Mouse (Mus musculus) midbrain, postnatal 0 days (tissue): Measurements from ENCODE around the gene F5. TPM values are rescaled to one million over a fixed set of nuclear protein-coding genes. Genes with fewer than 3 reads are reported as not detected.

Experiments used
- ATAC-seq: fragments of 200-750 bp; cut with Nextera tagmentation; 2 replicates; pipeline ENCODE4 v1.8.0; 2017; ENCODE audit warnings: moderate number of reproducible peaks, mild to moderate bottlenecking, moderate TSS enrichment, moderate library complexity; ENCODE audit not compliant: low FRiP score
- DNase-seq: peaks from one replicate; pipeline ENCODE4 v3.0.0-alpha.2; 2015; ENCODE audit warnings: low spot score
- H3K27ac ChIP-seq: fragments of 300-500 bp; sonication (generic); 2 replicates; pipeline ENCODE4 v1.5.1; 2014; ENCODE audit warnings: low read depth, mild to moderate bottlenecking, low read length, mixed read lengths
- H3K27me3 ChIP-seq: fragments of 300-500 bp; sonication (generic); 2 replicates; pipeline ENCODE4 v1.6.1; 2014; ENCODE audit warnings: low read length, control low read depth, mixed read lengths; ENCODE audit not compliant: insufficient read depth
- H3K36me3 ChIP-seq: fragments of 300-500 bp; sonication (generic); 2 replicates; pipeline ENCODE4 v1.6.1; 2014; ENCODE audit warnings: low read length, control low read depth, mixed read lengths; ENCODE audit not compliant: insufficient read depth
- H3K4me1 ChIP-seq: fragments of 300-500 bp; sonication (generic); 2 replicates; pipeline ENCODE4 v1.6.1; 2014; ENCODE audit warnings: mild to moderate bottlenecking, control low read depth, antibody characterized with exemption, low read length, mixed read lengths; ENCODE audit not compliant: insufficient read depth
- H3K4me2 ChIP-seq: fragments of 300-500 bp; sonication (generic); 2 replicates; pipeline ENCODE4 v1.6.1; 2014; ENCODE audit warnings: low read depth, mild to moderate bottlenecking, low read length, mixed read lengths; ENCODE audit not compliant: poor library complexity, severe bottlenecking
- H3K4me3 ChIP-seq: fragments of 300-500 bp; sonication (generic); 2 replicates; pipeline ENCODE4 v1.5.1; 2014; ENCODE audit warnings: low read depth, mild to moderate bottlenecking, low read length, moderate library complexity
- H3K9ac ChIP-seq: fragments of 300-500 bp; sonication (generic); replicated peaks from 2 replicates; pipeline ENCODE4 v1.6.1; 2014; ENCODE audit warnings: mild to moderate bottlenecking, low read length, moderate library complexity, mixed read lengths; ENCODE audit not compliant: poor library complexity, severe bottlenecking
- H3K9me3 ChIP-seq: fragments of 300-500 bp; sonication (generic); 2 replicates; pipeline ENCODE4 v1.6.1; 2016; ENCODE audit warnings: low read length, control low read depth
- CTCF ChIP-seq: IDR thresholded peaks from 2 replicates; pipeline ENCODE4 v1.5.1; 2016; ENCODE audit warnings: antibody characterized with exemption, mild to moderate bottlenecking
- WGBS: fragments of 180-500 bp; shearing (Covaris S2); extraction: QIAGEN DNeasy Blood & Tissue Kit; methylation state at CpG from one replicate; pipeline ENCODE4 v1.1.7; 2014; 5-methylcytosine and 5-hydroxymethylcytosine counted together
- polyA plus RNA-seq: library from polyadenylated mRNA; unstranded; fragments of >200 nt; fragmentation: Nextera tagmentation; extraction: Ambion mirVana; gene quantifications from 2 replicates; pipeline ENCODE4 v1.2.1, GENCODE M21; 2015
- total RNA-seq: library from RNA; depleted of rRNA; stranded (reverse); fragments of >200 nt; gene quantifications from 2 replicates; pipeline ENCODE4 v1.2.3, GENCODE M21; 2014; rRNA removed

The F5 gene
- 0.05 and 0.09 TPM in 2 replicates for total RNA-seq
- 0.02 and 0.04 TPM in 2 replicates for polyA plus RNA-seq

DNA sequence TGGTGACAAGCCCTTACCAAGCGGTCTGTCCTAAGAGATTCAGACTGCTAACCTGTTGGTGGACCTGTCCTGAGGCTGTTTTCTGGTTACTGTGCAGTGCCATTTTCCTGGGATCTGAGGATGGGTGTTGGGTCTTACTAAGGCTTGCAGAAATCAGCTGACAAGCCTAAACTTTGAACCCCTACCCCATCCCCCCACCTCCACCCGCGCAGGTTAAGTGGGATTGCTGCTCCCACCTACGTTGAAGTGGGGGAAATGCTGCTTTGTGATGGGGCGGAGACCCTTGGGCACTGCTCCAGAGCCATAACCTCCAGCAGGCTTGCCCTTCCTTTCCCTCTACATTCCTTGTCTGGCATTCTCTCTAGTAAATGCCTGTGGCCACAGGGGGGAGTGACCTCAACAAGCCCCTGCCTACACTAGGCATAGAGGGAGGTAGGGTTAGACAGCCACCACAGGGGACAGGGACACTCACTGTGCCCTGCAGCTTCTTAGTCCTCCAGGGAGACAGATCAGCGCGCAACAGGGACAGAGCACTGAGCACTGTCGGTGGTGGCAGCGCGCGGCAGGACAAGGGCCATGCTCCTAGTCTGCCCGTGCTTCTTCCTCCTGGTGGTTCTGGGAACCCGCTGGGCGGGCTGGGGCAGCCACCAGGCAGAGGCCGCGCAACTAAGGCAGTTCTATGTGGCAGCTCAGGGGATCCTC, at the start of gene F5:
F5 (plus strand) TSS at position 452 of the 702 bp plus-strand sequence.
- 14% methylated on average over 15 of the region's 16 CpGs for WGBS
- Histone ChIP-seq H3K9me3 (no peaks in the 10 kb centered on the region), H3K36me3 (no peaks in the 10 kb centered on the region), H3K4me2 (no peak within 1 kb of the TSS), H3K27me3 (no peaks in the 10 kb centered on the region), H3K4me1 (no peaks in the 10 kb centered on the region), H3K27ac (no peak within 1 kb of the TSS), H3K4me3 (no peak within 1 kb of the TSS), H3K9ac (no peak within 1 kb of the TSS)
- DNase-seq, result no peak
- TF ChIP-seq CTCF, result no peak
- no peak for ATAC-seq

DNA sequence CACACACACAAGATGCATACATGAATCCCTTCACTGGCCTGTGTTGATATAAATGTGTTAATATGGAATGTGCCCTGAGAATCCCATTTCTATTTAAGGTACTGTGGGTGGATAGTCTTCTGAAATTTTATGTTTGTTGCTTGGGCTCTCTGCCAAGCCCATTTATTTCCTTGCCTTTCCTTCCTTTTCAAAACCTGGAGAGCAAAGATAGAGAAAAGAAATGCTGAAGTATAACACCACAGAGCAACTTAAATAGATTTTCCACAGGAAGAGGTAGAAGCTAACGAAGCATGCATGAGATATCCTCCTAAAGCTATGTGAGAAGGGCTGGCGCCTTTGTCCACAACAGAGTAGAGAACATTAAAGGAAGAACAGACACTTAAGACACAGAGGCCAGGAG, 41.9 kb upstream of the F5 start:
- H3K4me1 ChIP-seq, result no peaks in the 10 kb centered on the region
- H3K9ac ChIP-seq, result no peak overlapping the region
- 80% methylated on average over 2 of the region's 2 CpGs for WGBS
- no peaks in the 10 kb centered on the region for H3K36me3 ChIP-seq
- DNase-seq, result no peak
- no peak overlapping the region for H3K4me3 ChIP-seq
- H3K9me3 ChIP-seq, result no peaks in the 10 kb centered on the region
- H3K27ac ChIP-seq, result no peak overlapping the region
- no peak for ATAC-seq
- H3K27me3 ChIP-seq, result no peaks in the 10 kb centered on the region
- TF ChIP-seq CTCF, result no peak
- H3K4me2 ChIP-seq, result no peak overlapping the region

DNA sequence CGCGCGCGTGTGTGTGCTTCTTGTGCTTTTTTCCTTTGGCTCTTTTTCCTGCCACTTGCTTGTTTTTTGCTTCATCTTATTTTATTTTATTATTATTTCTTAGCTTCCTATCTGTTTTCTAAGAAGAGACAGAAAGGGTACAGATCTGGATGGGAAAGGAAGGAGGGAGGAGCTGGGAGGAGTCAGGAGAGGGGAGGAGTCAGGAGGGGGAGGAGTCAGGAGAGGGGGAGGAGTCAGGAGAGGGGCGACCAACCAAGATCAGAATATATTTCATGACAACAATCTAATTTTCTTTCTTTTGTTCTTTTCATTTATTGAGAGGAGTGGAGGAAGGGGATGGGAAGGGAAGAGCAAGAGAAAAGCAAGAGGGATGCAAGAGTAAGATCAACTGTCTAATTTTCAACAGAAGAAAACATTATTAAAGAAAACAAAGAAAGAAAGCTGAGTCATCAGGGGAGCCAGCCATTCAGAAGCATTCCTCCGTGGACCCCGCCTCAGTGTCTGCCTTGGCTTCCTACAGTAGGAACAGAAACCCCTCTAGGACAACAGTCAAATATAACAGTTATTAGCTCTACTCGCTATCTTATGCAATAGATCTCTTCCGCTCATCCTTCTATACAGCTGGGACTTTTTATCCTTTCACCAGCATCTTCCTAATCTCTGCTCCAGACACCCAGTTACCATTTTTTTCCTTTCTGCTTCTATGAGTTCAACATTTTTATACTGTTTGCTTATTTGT, 40.9 kb upstream of the F5 start:
- Histone ChIP-seq H3K36me3 (no peaks in the 10 kb centered on the region), H3K9me3 (no peaks in the 10 kb centered on the region), H3K9ac (no peak overlapping the region), H3K4me3 (no peak overlapping the region), H3K27ac (no peak overlapping the region), H3K4me1 (no peaks in the 10 kb centered on the region), H3K4me2 (no peak overlapping the region), H3K27me3 (no peaks in the 10 kb centered on the region)
- ATAC-seq (no peak), DNase-seq (no peak)
- WGBS, result 93% methylated on average over 9 of the region's 9 CpGs
- TF ChIP-seq CTCF, result no peak

DNA sequence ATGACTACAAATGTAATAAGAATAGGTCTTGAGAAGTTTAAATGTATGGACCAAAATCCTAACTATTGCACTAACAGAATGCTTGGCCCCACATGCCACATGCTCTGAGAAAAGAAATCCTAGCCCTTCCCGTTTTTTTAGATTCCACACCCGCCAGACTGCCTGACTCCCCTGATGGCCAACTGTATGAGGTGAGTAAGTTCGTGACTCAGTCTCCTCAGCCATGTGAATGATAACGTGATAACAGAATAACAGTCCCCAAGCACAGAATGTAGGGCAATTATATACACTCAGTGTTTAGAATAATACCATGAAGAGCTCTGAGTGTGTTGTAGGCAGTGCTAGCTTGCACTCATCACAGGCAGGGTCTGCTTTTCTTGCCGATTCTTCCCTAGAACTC, 37.4 kb upstream of the F5 start:
- DNase-seq (no peak), ATAC-seq (no peak)
- H3K27ac ChIP-seq, result no peak overlapping the region
- no peaks in the 10 kb centered on the region for H3K9me3 ChIP-seq
- H3K36me3 ChIP-seq, result no peaks in the 10 kb centered on the region
- no peaks in the 10 kb centered on the region for H3K4me1 ChIP-seq
- no peak overlapping the region for H3K4me3 ChIP-seq
- H3K9ac ChIP-seq, result no peak overlapping the region
- TF ChIP-seq CTCF, result no peak
- no peak overlapping the region for H3K4me2 ChIP-seq
- no peaks in the 10 kb centered on the region for H3K27me3 ChIP-seq
- WGBS, result 88% methylated on average over 5 of the region's 5 CpGs

DNA sequence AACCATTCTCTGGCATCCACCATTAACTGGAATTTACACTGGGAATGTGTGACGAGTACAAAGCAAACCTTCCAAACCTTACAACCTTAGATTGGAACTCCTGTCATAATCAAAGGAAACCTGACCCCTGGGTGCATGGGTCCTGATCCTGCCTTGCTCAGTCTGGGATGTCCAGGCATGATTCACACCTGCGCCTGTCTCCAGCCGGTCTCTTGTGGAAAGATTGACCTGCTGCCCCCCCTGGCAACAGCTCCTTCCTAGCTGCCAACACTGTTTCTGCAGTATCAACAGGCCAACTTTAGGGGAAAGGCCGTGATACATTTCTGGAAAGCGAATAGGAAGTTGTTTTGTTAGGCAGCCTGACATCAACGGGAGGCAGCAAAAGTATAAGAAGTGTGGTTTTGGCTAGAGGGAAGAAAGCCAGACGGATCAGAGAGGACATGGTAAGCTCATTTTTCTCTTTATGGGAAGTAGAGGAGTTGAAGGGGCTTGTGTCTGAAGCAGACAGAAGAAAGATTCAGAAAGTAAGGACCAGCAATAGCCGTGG, 36.6 kb upstream of the F5 start, which contains the start of gene Selp:
Selp (plus strand) TSS at position 318 of the 547 bp plus-strand sequence.
- TF ChIP-seq CTCF, result no peak
- no peak within 1 kb of the TSS for H3K4me2 ChIP-seq
- H3K4me3 ChIP-seq, result no peak within 1 kb of the TSS
- WGBS, result 80% methylated on average over 8 of the region's 8 CpGs
- DNase-seq, result no peak
- H3K9ac ChIP-seq, result no peak within 1 kb of the TSS
- H3K9me3 ChIP-seq, result no peaks in the 10 kb centered on the region
- no peaks in the 10 kb centered on the region for H3K27me3 ChIP-seq
- no peak within 1 kb of the TSS for H3K27ac ChIP-seq
- no peaks in the 10 kb centered on the region for H3K4me1 ChIP-seq
- no peak for ATAC-seq
- H3K36me3 ChIP-seq, result no peaks in the 10 kb centered on the region

DNA sequence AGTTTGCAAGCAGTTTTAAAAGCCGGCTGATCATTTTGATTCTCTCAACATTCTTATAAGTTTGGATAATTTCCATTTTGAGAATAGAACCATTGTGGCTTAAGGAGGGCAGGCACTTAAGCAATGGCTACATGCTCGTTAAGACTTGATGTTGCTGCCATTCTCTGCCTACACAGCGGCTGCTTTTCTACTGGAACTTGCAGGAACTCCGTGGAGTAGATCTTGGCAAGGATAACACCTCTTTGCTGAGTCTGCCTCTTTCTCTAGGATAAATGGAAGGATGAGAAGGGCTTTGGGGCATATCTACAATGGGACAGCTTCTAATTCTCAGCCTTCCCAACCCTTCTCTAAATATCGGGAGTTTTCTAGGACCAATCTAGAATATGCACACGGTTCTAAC, 36.0 kb upstream of the F5 start:
- ATAC-seq, result no peak
- TF ChIP-seq CTCF, result no peak
- no peak overlapping the region for H3K4me2 ChIP-seq
- H3K9me3 ChIP-seq, result no peaks in the 10 kb centered on the region
- WGBS, result 76% methylated on average over 6 of the region's 6 CpGs
- no peaks in the 10 kb centered on the region for H3K27me3 ChIP-seq
- no peak overlapping the region for H3K4me3 ChIP-seq
- no peaks in the 10 kb centered on the region for H3K4me1 ChIP-seq
- no peak for DNase-seq
- H3K27ac ChIP-seq, result no peak overlapping the region
- no peaks in the 10 kb centered on the region for H3K36me3 ChIP-seq
- no peak overlapping the region for H3K9ac ChIP-seq
